Mouse (Mus musculus) intestine, embryonic 15.5 days (tissue): ENCODE measurements around the gene Kirrel. TPM values are rescaled to one million over a fixed set of nuclear protein-coding genes. Genes with fewer than 3 reads are reported as not detected.

ENCODE experiments used
- ATAC-seq: fragments of 200-750 bp; cut with Nextera tagmentation; 2 replicates; pipeline ENCODE4 v1.8.0; 2017; ENCODE audit warnings: moderate TSS enrichment, moderate library complexity
- H3K27ac ChIP-seq: fragments of 300-500 bp; sonication (generic); 2 replicates; pipeline ENCODE4 v1.5.1; 2015; ENCODE audit warnings: mild to moderate bottlenecking, inconsistent platforms
- H3K27me3 ChIP-seq: fragments of 300-500 bp; sonication (generic); replicated peaks from 2 replicates; pipeline ENCODE4 v1.6.1; 2015; ENCODE audit warnings: inconsistent platforms
- H3K36me3 ChIP-seq: fragments of 300-500 bp; sonication (generic); 2 replicates; pipeline ENCODE4 v1.6.1; 2015; ENCODE audit warnings: inconsistent platforms
- H3K4me1 ChIP-seq: fragments of 300-500 bp; sonication (generic); replicated peaks from 2 replicates; pipeline ENCODE4 v1.6.1; 2015; ENCODE audit warnings: inconsistent platforms
- H3K4me2 ChIP-seq: fragments of 300-500 bp; sonication (generic); replicated peaks from 2 replicates; pipeline ENCODE4 v1.6.1; 2015; ENCODE audit warnings: mild to moderate bottlenecking, inconsistent platforms
- H3K4me3 ChIP-seq: fragments of 300-500 bp; sonication (generic); replicated peaks from 2 replicates; pipeline ENCODE4 v1.5.1; 2015; ENCODE audit warnings: inconsistent platforms
- H3K9ac ChIP-seq: fragments of 300-500 bp; sonication (generic); 2 replicates; pipeline ENCODE4 v1.6.1; 2015; ENCODE audit warnings: inconsistent platforms
- H3K9me3 ChIP-seq: fragments of 300-500 bp; sonication (generic); 2 replicates; pipeline ENCODE4 v1.6.1; 2016; ENCODE audit warnings: inconsistent platforms
- WGBS: fragments of 180-500 bp; shearing (Covaris S2); methylation state at CpG from one replicate; pipeline ENCODE4 v1.1.7; 2015; 5-methylcytosine and 5-hydroxymethylcytosine counted together
- polyA plus RNA-seq: library from polyadenylated mRNA; unstranded; fragments of >200 nt; fragmentation: Nextera tagmentation; extraction: Ambion mirVana; gene quantifications from 2 replicates; pipeline ENCODE4 v1.2.1, GENCODE M21; 2015

The Kirrel gene
- polyA plus RNA-seq, 1 experiment from 2014 or later, result 11.0 TPM

DNA sequence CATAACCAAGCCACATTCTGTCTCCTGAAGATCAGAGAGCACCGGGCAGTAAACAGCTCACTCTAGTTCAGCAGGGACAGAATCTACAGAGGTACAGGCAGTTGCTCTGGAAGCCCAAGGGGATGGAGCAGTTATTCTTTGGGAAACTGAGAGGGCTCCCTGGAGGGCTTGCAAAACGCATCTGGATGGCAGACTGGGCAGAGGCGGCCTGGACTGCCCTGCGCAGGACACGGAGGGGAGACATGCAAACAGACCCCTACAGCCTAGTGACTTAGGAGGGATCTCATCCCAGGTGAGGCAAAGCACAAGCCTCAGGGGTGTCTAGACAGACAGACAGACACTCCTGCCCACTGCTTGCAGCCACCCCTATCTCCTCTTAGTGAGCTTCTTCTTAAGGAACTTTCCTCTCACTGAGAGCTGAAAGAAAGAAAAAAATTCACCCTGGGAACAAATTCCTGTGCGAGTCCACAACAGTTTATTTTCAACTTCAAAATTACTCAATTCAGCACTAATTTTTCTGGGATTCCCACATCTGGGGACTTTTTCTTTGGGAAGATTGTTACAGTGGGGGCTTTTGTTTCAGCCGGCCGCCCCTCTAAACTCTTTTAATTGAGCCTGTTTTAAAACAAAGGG, 24.4 kb downstream of the Kirrel start:
- peak overlapping the region; percentile 97 for H3K27ac ChIP-seq
- no peaks in the 10 kb centered on the region for H3K36me3 ChIP-seq
- ATAC-seq, result peak; percentile 14; the same call in 1 of the 2 replicates
- H3K9ac ChIP-seq, result peak overlapping the region; percentile 32
- WGBS, result 19% methylated on average over 8 of the region's 8 CpGs
- no peaks in the 10 kb centered on the region for H3K9me3 ChIP-seq
- H3K4me2 ChIP-seq, result 0 out of 2 replicates have a peak overlapping the region, but pooled peaks have one; percentile 4
- no peaks in the 10 kb centered on the region for H3K27me3 ChIP-seq
- H3K4me1 ChIP-seq, result peaks cover 46% of the 10 kb centered on the region
- no peak overlapping the region for H3K4me3 ChIP-seq

DNA sequence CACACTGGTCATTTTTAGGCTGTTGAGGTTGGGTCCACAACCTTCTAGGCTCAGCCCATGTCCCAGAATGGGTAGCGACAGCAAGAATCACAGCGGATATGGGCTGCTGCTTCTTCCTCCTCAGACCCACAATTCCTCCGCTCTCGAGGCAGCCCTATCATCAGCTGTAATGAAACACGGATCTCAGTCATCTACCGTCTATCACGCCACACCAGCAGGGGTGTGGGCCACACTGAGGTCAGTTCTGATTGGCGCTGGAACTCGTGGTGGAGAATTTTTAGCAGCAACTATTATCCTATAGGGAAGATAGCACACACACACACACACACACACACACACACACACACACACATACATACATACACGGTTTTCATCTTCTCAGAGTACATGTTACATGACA, 25.1 kb downstream of the Kirrel start:
- Histone ChIP-seq H3K27me3 (no peaks in the 10 kb centered on the region), H3K27ac (peak overlapping the region; percentile 97), H3K4me3 (no peak overlapping the region), H3K9ac (no peak overlapping the region), H3K36me3 (no peaks in the 10 kb centered on the region), H3K4me2 (no peak overlapping the region), H3K4me1 (peaks cover 46% of the 10 kb centered on the region), H3K9me3 (no peaks in the 10 kb centered on the region)
- 70% methylated on average over 10 of the region's 10 CpGs for WGBS
- ATAC-seq, result no peak

DNA sequence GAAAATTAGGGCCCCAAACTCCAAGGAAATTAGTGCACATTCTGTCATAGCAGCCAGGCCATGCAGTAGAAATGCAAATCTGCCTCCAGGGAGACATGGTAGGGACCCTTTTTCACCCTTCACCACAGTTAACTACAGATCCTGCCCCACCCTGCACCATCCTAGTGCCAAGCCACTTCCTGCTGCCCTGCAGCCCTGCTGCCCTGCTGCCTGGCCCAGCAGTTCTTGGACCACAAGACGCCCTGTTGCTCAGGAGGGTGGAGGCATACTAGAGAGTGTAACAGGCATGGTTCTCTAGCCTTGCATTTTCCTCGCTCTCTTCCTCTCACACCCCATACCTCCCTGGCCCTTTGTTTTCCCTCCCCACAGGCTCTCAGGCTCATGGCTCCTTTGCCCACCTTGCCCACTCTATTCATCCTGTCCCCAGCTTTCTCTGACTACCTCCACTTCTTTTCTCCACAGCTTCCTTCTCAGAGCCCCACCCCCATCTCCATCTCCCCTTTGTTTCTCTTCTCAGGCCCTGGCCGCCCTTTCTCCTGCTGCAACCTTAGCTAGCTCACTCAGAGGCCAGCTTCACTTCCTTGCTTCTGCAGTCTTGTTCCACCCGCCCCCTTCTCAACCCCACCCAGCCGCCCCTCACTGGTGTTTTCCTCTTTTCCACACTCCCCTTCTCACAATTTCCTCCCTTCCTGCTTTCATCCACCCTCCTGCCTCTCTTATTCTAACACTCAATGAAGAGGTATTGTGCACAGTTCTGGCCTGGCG, 29.9 kb downstream of the Kirrel start:
- Histone ChIP-seq H3K9ac (no peak overlapping the region), H3K4me3 (no peak overlapping the region), H3K27me3 (no peaks in the 10 kb centered on the region), H3K27ac (no peak overlapping the region), H3K9me3 (no peaks in the 10 kb centered on the region), H3K4me2 (no peak overlapping the region), H3K36me3 (no peaks in the 10 kb centered on the region), H3K4me1 (peaks cover 13% of the 10 kb centered on the region; the same call in 1 of the 2 replicates)
- 56% methylated on average over 6 of the region's 6 CpGs for WGBS
- no peak for ATAC-seq

DNA sequence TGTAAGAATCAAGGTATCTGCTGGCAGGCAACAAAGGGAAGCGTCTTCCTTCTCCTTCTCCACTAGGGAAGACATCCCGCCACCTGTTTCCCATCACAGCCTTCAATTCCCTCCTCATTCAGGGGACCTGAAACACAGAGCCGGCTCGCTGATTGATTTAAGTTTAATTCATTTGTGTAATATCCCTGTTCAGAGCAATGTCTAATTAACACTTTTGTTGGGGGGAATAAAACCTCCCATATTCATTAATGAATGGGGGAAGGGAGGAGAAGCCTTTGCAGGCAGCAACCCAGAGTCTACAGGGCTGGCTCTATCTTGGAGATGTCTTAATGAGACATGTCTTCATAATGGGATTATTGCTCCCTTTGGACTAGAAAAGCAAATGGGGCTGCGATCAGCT, 34.3 kb downstream of the Kirrel start:
- Histone ChIP-seq H3K27ac (no peak overlapping the region), H3K4me1 (peaks cover 6% of the 10 kb centered on the region; the same call in 1 of the 2 replicates), H3K36me3 (no peaks in the 10 kb centered on the region), H3K4me3 (no peak overlapping the region), H3K4me2 (no peak overlapping the region), H3K27me3 (no peaks in the 10 kb centered on the region), H3K9me3 (no peaks in the 10 kb centered on the region), H3K9ac (no peak overlapping the region)
- ATAC-seq, result no peak
- WGBS, result 74% methylated on average over 5 of the region's 5 CpGs

DNA sequence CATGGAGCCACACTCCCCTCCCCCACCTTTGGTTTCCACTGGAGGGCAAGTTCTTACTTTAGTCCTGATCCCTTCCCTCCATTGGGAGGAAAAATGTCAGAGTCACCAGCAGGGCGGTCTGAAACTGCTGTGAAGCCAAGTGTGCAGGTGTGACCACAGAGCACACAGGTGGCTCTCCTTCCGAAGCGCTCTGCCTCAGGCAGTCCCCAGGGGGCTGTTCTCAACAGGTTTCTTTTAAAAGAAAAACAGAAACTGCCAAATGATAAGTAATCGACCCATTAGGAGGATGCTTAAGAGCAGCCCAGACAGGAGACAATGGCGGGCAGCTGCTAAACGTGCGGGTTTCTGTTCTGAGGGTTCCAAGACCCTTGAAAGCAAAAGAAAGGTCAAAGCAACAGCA, 37.8 kb downstream of the Kirrel start:
- no peaks in the 10 kb centered on the region for H3K27me3 ChIP-seq
- no peak overlapping the region for H3K9ac ChIP-seq
- H3K4me3 ChIP-seq, result no peak overlapping the region
- peaks cover 5% of the 10 kb centered on the region; the same call in 1 of the 2 replicates for H3K36me3 ChIP-seq
- WGBS, result 73% methylated on average over 7 of the region's 7 CpGs
- H3K27ac ChIP-seq, result no peak overlapping the region
- ATAC-seq, result no peak
- H3K4me1 ChIP-seq, result 0 out of 2 replicates have a peak, but pooled peaks cover 4% of the 10 kb centered on the region
- no peak overlapping the region for H3K4me2 ChIP-seq
- no peaks in the 10 kb centered on the region for H3K9me3 ChIP-seq

DNA sequence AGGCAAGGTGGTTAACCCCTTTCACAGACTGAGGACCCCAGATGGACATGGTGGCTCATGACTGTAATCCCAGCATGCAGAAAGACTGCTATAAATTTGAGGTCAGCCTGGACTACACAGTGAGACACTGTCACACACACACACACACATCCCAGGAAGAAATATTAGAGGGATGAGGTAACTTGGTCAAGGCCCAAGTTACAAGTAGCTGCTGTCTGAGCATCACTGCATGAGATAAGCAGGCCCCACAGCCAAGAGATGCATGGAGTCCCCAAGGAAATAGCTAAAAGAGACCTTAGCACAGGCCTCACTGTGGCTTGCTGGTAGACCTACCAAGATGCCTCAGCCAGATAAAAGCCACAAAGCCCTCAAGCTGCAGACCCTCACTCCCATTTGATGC, 39.6 kb downstream of the Kirrel start:
- peaks cover 14% of the 10 kb centered on the region for H3K4me1 ChIP-seq
- H3K27ac ChIP-seq, result no peak overlapping the region
- H3K4me3 ChIP-seq, result no peak overlapping the region
- H3K27me3 ChIP-seq, result no peaks in the 10 kb centered on the region
- no peak overlapping the region for H3K4me2 ChIP-seq
- ATAC-seq, result peak; percentile 48; the same call in 1 of the 2 replicates
- no peaks in the 10 kb centered on the region for H3K9me3 ChIP-seq
- no peak overlapping the region for H3K9ac ChIP-seq
- peaks cover 5% of the 10 kb centered on the region; the same call in 1 of the 2 replicates for H3K36me3 ChIP-seq

DNA sequence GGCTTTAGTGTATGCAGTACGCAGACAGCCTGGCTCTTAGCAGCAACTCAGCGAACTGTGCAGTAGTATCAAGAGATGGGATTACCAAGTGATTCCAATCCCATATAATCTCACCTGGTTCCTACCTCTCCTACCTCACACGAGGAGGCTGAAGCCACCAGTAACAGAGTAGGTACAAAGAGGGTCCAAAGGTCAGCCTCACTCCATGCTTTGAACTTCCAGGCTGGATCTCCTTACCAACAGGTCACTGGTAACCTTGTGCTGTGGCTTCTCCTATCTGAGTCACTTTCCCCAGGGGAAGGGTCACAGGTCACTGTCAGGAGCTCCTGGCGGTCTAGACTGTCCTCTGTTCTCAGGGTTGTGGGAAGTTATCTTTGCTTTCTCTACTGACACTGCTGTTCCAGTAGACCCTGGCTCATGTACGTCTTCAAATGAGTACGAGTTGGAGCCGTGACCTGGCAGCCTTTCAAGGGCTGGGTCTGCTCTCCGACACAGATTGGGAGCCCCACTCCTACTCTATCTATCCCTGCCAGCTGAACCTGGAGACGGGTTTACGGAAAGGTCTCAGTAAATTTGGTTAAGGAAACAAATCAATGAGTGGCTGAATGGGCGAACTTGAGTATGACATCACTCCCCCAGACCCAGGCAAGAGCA, 42.7 kb downstream of the Kirrel start:
- peaks cover 5% of the 10 kb centered on the region; the same call in 1 of the 2 replicates for H3K36me3 ChIP-seq
- 0 out of 2 replicates have a peak, but pooled peaks have one; percentile 24 for ATAC-seq
- no peak overlapping the region for H3K27ac ChIP-seq
- no peak overlapping the region for H3K9ac ChIP-seq
- no peaks in the 10 kb centered on the region for H3K9me3 ChIP-seq
- no peak overlapping the region for H3K4me3 ChIP-seq
- peaks cover 14% of the 10 kb centered on the region for H3K4me1 ChIP-seq
- H3K4me2 ChIP-seq, result no peak overlapping the region
- H3K27me3 ChIP-seq, result no peaks in the 10 kb centered on the region
- WGBS, result 61% methylated on average over 11 of the region's 11 CpGs

DNA sequence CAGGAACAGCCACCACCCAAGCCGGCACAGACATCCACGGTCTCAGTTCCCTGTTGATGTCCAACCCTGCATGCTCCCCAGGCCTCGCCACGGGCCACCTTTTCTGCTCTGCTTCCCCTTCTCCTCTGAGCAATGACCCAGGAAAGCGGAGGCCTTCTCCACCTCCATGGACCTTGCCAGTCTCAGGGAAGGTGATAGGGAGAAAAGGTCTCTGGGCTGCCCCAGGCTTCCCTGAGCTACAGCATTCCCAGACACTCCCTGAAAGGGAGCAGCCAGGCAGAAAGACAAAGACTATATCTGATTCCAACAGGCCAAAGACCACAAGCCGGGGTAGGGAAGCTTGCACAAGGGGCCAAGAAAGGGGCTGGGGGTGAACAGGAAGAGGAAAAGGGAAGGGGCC, 43.6 kb downstream of the Kirrel start:
- Histone ChIP-seq H3K9me3 (no peaks in the 10 kb centered on the region), H3K36me3 (peaks cover 5% of the 10 kb centered on the region; the same call in 1 of the 2 replicates), H3K27ac (no peak overlapping the region), H3K9ac (no peak overlapping the region), H3K4me3 (no peak overlapping the region), H3K4me1 (peaks cover 14% of the 10 kb centered on the region), H3K27me3 (no peaks in the 10 kb centered on the region), H3K4me2 (no peak overlapping the region)
- peak; percentile 65 for ATAC-seq
- WGBS, result 85% methylated on average over 6 of the region's 6 CpGs

DNA sequence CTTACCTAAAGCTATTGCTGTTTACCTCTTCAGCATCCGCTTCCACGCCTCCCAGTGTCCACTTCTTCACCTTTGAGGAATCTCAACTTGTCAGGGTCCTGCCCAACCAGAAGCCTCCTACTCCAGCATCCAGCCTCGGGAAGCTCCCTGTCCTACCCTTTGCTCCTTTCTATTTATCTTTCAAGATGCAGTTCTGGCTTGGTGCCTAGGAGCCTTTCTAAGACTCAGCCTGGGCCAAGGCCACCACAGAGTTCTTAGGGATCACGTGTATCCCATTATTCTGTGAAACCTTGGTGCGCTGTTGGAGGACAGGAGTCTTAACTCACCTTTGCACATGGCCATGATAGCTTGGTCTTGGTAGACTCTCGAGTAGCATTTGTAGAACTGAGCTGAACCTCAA, 50.8 kb downstream of the Kirrel start:
- no peak for ATAC-seq
- 75% methylated on average over 6 of the region's 6 CpGs for WGBS
- no peak overlapping the region for H3K4me3 ChIP-seq
- no peaks in the 10 kb centered on the region for H3K9me3 ChIP-seq
- no peaks in the 10 kb centered on the region for H3K27me3 ChIP-seq
- H3K27ac ChIP-seq, result no peak overlapping the region
- H3K36me3 ChIP-seq, result no peaks in the 10 kb centered on the region
- H3K9ac ChIP-seq, result no peak overlapping the region
- peaks cover 6% of the 10 kb centered on the region; the same call in 1 of the 2 replicates for H3K4me1 ChIP-seq
- H3K4me2 ChIP-seq, result no peak overlapping the region

DNA sequence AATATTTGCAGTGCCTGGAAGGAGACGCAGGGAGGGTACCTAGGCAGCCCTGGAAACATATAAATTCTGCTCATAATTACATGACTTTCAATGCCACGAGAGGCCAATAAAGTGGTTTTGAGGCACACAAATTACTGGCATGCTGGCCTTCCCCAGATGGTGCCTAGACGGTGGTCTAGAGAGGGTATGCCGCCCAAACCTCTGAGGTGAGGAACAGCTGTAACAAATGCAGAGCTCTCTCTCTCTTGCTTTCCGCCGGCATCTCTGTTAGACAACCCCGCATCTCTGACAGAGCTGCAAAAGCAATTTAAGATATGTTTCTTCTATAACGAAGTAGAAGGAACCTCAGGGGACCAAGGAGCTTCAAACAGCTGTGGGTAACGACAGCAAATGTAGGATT, 56.3 kb downstream of the Kirrel start:
- no peak for ATAC-seq
- Histone ChIP-seq H3K9me3 (no peaks in the 10 kb centered on the region), H3K36me3 (no peaks in the 10 kb centered on the region), H3K27me3 (no peaks in the 10 kb centered on the region), H3K9ac (no peak overlapping the region), H3K4me2 (no peak overlapping the region), H3K4me3 (no peak overlapping the region), H3K4me1 (peaks cover 37% of the 10 kb centered on the region), H3K27ac (no peak overlapping the region)
- 70% methylated on average over 9 of the region's 9 CpGs for WGBS

DNA sequence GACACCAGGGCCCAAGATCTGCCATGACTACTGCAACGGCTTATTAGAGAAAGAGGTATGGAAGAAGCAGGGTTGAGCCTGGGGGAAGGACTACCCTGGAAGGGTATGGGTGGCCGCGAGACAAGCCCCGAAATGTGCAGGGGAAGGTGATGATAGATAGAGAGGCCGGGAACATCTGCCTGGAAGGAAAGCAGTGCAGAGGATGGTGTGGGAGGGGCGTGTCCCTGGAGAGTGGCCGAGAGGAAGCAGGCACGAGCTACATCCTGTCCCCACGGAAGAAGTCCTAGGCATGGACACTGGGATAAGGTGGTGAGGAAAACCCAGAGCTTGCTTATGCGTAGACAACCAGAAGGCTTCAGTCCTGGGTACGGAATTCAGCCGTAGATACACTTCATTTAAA, 56.9 kb downstream of the Kirrel start:
- no peaks in the 10 kb centered on the region for H3K27me3 ChIP-seq
- WGBS, result 52% methylated on average over 12 of the region's 12 CpGs
- ATAC-seq, result peak; percentile 50; the same call in 1 of the 2 replicates
- H3K36me3 ChIP-seq, result no peaks in the 10 kb centered on the region
- H3K9ac ChIP-seq, result no peak overlapping the region
- no peak overlapping the region for H3K4me3 ChIP-seq
- H3K4me1 ChIP-seq, result peaks cover 38% of the 10 kb centered on the region
- peak overlapping the region; percentile 70 for H3K27ac ChIP-seq
- no peaks in the 10 kb centered on the region for H3K9me3 ChIP-seq
- peak overlapping the region; percentile 10; the same call in 1 of the 2 replicates for H3K4me2 ChIP-seq
